Mouse (Mus musculus) adipocyte (in vitro differentiated cells): ENCODE results near the gene Cysrt1.
A peak's percentile ranks its signal among the peaks of the same experiment; 100 is the strongest.

Experiments
- DNase-seq: peaks from one replicate; pipeline ENCODE4 v3.0.0-alpha.2; 2016; ENCODE audit warnings: low spot score

The Cysrt1 gene

DNA sequence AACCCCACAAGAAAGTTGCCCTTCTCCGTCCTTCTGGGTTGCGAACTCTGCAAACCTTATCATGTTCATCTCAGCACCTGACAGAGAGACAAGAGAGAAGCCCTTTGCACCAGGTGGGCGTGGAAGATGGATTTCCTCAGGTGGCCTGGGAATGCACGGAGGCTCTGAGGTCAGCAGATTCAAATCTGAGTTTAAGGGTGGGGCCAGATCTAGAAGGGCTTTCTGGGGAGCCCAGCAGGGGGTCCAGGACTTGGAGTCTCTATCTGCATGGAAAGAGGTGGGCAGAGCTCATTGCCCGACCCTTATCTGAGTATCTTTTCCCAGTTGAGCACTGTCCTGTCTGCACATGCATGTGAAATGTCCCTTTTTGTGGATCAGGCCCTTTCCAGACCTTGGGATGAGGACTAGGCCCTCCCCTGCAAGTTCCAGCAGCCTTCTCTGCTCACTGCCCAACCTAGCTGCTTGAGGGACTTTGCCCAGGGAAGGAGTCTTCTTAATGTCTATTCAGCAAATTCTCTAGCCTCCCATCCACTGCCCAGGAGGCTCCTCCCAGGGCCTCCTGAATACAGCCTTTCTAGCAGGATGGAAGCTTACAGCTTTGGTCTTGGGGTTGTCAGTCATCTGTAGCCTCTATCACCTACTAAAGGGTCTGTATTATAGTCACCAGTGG is 7.6 kb downstream of the Cysrt1 start:
- DNase-seq = no peak

GRCm38 (mm10) chr2:25234050-25234449 is 8.2 kb downstream of the Cysrt1 start, which contains the start of gene Slc34a3:
Gene Slc34a3 (minus strand): TSS chr2:25234364.
- DNase-seq = no peak

- no peak for DNase-seq
Observed at GRCm38 (mm10) chr2:25233421-25233820, 8.8 kb downstream of the Cysrt1 start.

- DNase-seq = no peak
Observed at GRCm38 (mm10) chr2:25231038-25231437, 11.2 kb downstream of the Cysrt1 start.

DNA sequence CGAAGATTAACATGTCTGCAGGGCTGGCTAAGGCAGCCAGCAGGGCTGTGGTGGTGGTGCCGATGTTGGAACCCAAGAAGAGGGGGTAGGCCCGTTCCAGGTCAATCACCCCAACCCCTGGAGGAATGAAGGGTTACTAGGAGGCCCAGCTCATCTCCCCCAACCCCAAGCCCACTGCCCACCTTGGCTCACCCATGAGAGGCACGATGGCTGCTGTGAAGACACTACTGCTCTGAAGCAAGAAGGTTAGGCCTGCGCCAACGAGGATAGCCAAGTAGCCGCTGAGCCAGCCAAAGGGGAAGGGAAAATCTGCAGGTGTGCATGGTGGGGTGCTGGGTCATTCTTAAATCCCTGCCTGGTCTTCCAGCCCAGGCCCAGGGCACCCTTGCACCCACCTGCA is 11.7 kb downstream of the Cysrt1 start:
- no peak for DNase-seq

DNA sequence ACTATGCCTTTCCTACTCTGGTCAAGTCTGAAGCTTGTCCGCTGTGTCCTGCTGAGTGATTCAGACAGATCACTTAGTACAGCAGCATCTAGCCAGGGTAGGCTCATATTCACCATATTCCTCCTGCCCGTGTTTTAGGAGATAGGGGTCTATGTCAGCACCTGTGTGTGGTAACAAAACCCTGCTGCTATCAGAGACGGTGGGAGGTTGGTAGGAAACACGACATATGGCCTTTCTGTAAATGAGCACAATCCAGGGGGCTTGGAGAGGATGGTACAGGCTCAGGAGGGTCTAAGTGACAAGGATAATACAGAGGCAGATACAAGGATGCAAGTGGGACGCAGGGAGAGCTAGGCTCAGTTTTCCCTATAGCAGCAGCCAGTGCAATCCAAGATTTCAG is 12.7 kb downstream of the Cysrt1 start:
- DNase-seq = no peak

DNA sequence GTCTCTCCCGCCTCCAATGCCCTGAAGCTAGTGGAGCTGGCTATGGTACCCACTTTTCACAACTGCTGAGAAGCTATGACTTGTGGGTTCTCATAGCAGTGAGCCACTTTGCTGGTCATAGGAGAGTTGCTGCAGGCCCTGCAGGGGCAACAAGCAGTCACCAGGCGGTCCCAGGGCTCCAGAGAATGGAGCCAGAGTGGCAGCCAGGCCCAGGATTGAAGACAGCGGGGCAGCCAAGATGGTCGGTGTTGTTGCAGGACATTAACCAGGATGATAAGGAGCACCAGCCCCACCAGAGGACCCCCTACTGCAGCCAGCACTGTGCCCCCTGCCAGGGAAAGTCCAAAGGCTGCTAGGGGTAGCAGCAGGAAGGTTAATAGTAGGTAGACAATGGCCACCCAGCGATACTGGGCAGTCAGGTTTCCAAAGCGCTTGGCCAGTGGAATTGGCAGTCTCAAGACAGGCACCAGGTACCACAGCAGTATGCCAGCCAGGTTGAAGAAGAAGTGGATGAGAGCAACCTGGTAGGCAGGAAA is 13.2 kb downstream of the Cysrt1 start:
- no peak for DNase-seq

- peak; percentile 92 for DNase-seq
Observed at GRCm38 (mm10) chr2:25228431-25228889, 13.8 kb downstream of the Cysrt1 start.

- no peak for DNase-seq
Observed at GRCm38 (mm10) chr2:25227406-25227805, 14.8 kb downstream of the Cysrt1 start.

DNA sequence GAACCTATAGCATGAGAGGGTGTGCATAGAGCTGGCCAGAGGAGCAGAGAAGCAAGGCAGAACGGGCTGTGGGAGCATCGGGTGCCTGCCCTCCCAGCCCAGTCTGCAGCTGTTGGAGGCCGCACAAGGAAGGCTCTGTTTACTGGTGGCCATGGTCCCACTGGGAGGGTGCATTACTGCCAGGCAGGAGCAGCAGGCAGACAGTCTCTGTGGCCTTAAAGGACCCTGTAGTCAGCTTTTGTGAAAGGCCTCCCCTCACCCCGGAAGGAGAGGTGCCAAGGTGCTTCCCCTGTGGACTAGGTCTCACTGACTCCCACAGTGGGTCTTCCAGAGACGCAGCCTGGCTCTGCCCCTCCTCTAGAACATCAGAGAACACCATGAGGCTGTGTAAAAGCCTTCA is 15.4 kb downstream of the Cysrt1 start:
- peak; percentile 62 for DNase-seq

GRCm38 (mm10) chr2:25225811-25226379 is 16.4 kb downstream of the Cysrt1 start:
- DNase-seq = no peak

GRCm38 (mm10) chr2:25224766-25225752 is 17.2 kb downstream of the Cysrt1 start:
- DNase-seq = peak; percentile 99

GRCm38 (mm10) chr2:25224492-25224765 is 17.8 kb downstream of the Cysrt1 start, which contains the start of gene Tubb4b:
Gene Tubb4b (minus strand): TSS chr2:25224702.
- no peak for DNase-seq

GRCm38 (mm10) chr2:25223681-25224491 is 18.4 kb downstream of the Cysrt1 start:
- peak; percentile 67 for DNase-seq

GRCm38 (mm10) chr2:25221331-25221772 is 20.9 kb downstream of the Cysrt1 start:
- no peak for DNase-seq

DNA sequence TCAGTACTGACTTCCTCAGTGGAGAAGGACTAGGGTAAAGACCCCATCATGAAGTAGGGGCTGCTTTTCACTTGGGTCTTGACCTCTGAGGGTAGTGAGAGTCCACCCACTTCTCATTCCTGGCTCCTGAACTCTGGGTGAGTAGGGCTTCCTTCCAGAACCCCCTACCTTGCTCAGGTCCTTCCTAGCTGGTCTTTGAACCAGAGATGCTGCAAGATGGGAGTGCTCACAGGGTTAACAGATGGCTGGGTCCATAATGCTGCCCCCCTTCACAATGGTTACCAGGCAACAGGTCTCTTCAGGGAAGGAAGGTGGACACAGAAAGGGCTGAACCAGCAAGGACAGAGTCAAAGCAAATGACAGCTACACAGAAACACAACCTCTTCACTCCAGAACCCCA is 23.8 kb downstream of the Cysrt1 start, which contains the start of gene Fam166a:
Fam166a (plus strand) TSS at position 301 of the 400 bp plus-strand sequence.
- DNase-seq = no peak

GRCm38 (mm10) chr2:25217666-25218065 is 24.6 kb downstream of the Cysrt1 start:
- no peak for DNase-seq

- no peak for DNase-seq
Observed at GRCm38 (mm10) chr2:25214444-25214843, 27.8 kb downstream of the Cysrt1 start, which contains the start of gene Stpg3. Gene Stpg3 (minus strand): TSS chr2:25214637.

GRCm38 (mm10) chr2:25213266-25213865 is 28.9 kb downstream of the Cysrt1 start:
- DNase-seq = no peak

- DNase-seq = peak; percentile 91
Observed at GRCm38 (mm10) chr2:25211121-25211670, 31.1 kb downstream of the Cysrt1 start, which contains the start of gene Nelfb. Gene Nelfb (minus strand): TSS chr2:25211489.
